Mouse (Mus musculus) liver, embryonic 14.5 days (tissue): Measurements from ENCODE around the gene Palld.

ENCODE experiments used
- CTCF ChIP-seq: IDR thresholded peaks from 2 replicates; pipeline ENCODE4 v1.5.1; 2016; ENCODE audit warnings: antibody characterized with exemption, low read depth, control low read depth
- EP300 ChIP-seq: IDR thresholded peaks from 2 replicates; pipeline ENCODE4 v1.6.1; 2016; ENCODE audit warnings: antibody characterized with exemption, low read depth

GRCm38 (mm10) chr8:61535472-61535871 is 367.0 kb downstream of the Palld start:
- no peak for TF ChIP-seq CTCF
- no peak for TF ChIP-seq EP300
